Mouse (Mus musculus) stomach, embryonic 15.5 days (tissue): ENCODE results near the gene Rtbdn. TPM values are rescaled to one million over a fixed set of nuclear protein-coding genes. Genes with fewer than 3 reads are reported as not detected.

ENCODE experiments used
- ATAC-seq: fragments of 200-750 bp; cut with Nextera tagmentation; 2 replicates; pipeline ENCODE4 v1.8.0; 2017; ENCODE audit warnings: low read depth, moderate number of reproducible peaks, moderate TSS enrichment; ENCODE audit not compliant: insufficient read depth, low FRiP score
- H3K27ac ChIP-seq: fragments of 300-500 bp; sonication (generic); 2 replicates; pipeline ENCODE4 v1.5.1; 2015; ENCODE audit warnings: mild to moderate bottlenecking, inconsistent platforms
- H3K27me3 ChIP-seq: fragments of 300-500 bp; sonication (generic); replicated peaks from 2 replicates; pipeline ENCODE4 v1.6.1; 2015; ENCODE audit warnings: inconsistent platforms
- H3K36me3 ChIP-seq: fragments of 300-500 bp; sonication (generic); 2 replicates; pipeline ENCODE4 v1.6.1; 2015; ENCODE audit warnings: inconsistent platforms
- H3K4me1 ChIP-seq: fragments of 300-500 bp; sonication (generic); 2 replicates; pipeline ENCODE4 v1.6.1; 2015; ENCODE audit warnings: inconsistent platforms
- H3K4me2 ChIP-seq: fragments of 300-500 bp; sonication (generic); 2 replicates; pipeline ENCODE4 v1.6.1; 2015; ENCODE audit warnings: mild to moderate bottlenecking, inconsistent platforms
- H3K4me3 ChIP-seq: fragments of 300-500 bp; sonication (generic); replicated peaks from 2 replicates; pipeline ENCODE4 v1.5.1; 2015; ENCODE audit warnings: inconsistent platforms
- H3K9ac ChIP-seq: fragments of 300-500 bp; sonication (generic); 2 replicates; pipeline ENCODE4 v1.6.1; 2015; ENCODE audit warnings: inconsistent platforms
- H3K9me3 ChIP-seq: fragments of 300-500 bp; sonication (generic); 2 replicates; pipeline ENCODE4 v1.6.1; 2016; ENCODE audit warnings: inconsistent platforms
- WGBS: fragments of 180-500 bp; shearing (Covaris S2); methylation state at CpG from one replicate; pipeline ENCODE4 v1.1.7; 2015; 5-methylcytosine and 5-hydroxymethylcytosine counted together
- polyA plus RNA-seq: library from polyadenylated mRNA; unstranded; fragments of >200 nt; fragmentation: Nextera tagmentation; extraction: Ambion mirVana; gene quantifications from 2 replicates; pipeline ENCODE4 v1.2.1, GENCODE M21; 2015

Rtbdn gene
- polyA plus RNA-seq, 1 experiment from 2014 or later = 0.64 TPM

GRCm38 (mm10) chr8:84909949-84910348, 36.8 kb upstream of the Rtbdn start:
- no peak for ATAC-seq
- WGBS = 69% methylated on average over 5 of the region's 5 CpGs

DNA sequence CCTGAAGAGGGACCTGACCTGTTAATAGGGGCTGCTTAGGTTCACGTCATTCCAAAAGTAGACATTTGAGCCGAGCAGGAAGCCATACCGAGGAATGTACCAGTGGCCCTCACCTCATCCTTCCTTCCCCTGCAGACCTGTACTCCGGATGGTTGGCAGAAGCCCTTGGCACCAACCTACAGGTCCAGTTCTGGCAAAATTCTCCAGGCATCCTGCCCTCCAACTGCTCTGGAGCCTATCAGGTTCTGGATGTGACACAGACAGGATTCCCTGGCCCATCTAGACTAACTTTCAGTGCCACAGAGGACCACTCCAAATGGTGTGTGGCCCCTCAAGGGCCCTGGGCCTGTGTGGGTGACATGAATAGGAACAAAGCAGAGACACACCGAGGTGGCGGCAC, 36.2 kb upstream of the Rtbdn start:
- Histone ChIP-seq H3K4me1 (peaks cover 15% of the 10 kb centered on the region), H3K9ac (no peak overlapping the region), H3K4me3 (no peak overlapping the region), H3K27me3 (peaks cover 27% of the 10 kb centered on the region), H3K27ac (no peak overlapping the region), H3K9me3 (peaks cover 3% of the 10 kb centered on the region; the same call in 1 of the 2 replicates), H3K4me2 (no peak overlapping the region), H3K36me3 (no peaks in the 10 kb centered on the region)
- ATAC-seq = no peak
- WGBS = 83% methylated on average over 6 of the region's 6 CpGs

More at GRCm38 (mm10) chr8:84909949-84910348, 36.8 kb upstream of the Rtbdn start:
- Histone ChIP-seq H3K27me3 (peaks cover 27% of the 10 kb centered on the region), H3K4me1 (peaks cover 15% of the 10 kb centered on the region), H3K36me3 (no peaks in the 10 kb centered on the region), H3K27ac (no peak overlapping the region), H3K4me3 (no peak overlapping the region), H3K9ac (no peak overlapping the region), H3K9me3 (peaks cover 3% of the 10 kb centered on the region; the same call in 1 of the 2 replicates), H3K4me2 (no peak overlapping the region)

DNA sequence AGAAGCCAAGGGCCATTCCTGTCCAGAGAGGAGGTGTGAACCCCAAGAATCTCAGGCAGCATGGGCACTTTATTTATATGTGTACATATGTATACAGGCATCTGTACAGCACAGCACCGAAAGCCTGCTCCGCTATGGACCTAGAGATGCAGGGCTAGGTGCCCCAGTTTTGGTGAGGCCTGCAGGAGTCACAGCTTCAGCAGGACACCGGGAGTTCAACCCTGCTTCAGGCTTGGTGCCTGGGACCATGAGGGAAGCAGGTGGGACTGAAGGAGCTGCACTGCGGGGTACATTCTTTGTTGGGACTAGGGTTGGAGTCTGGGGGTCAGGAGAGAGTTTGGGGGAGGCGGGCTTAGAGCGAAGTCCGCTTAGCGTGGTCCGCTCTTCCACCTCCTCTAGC, 34.9 kb upstream of the Rtbdn start:
- Histone ChIP-seq H3K36me3 (no peaks in the 10 kb centered on the region), H3K4me2 (peak overlapping the region; percentile 93; the same call in 1 of the 2 replicates), H3K27ac (no peak overlapping the region), H3K27me3 (peaks cover 27% of the 10 kb centered on the region), H3K9ac (no peak overlapping the region), H3K9me3 (peaks cover 3% of the 10 kb centered on the region; the same call in 1 of the 2 replicates), H3K4me1 (peaks cover 15% of the 10 kb centered on the region), H3K4me3 (no peak overlapping the region)
- 86% methylated on average over 9 of the region's 9 CpGs for WGBS
- no peak for ATAC-seq

GRCm38 (mm10) chr8:84912391-84912790, 34.4 kb upstream of the Rtbdn start:
- Histone ChIP-seq H3K4me1 (peaks cover 15% of the 10 kb centered on the region), H3K27me3 (peaks cover 27% of the 10 kb centered on the region), H3K4me2 (peak overlapping the region; percentile 93), H3K9ac (no peak overlapping the region), H3K9me3 (peaks cover 3% of the 10 kb centered on the region; the same call in 1 of the 2 replicates), H3K27ac (no peak overlapping the region), H3K36me3 (no peaks in the 10 kb centered on the region), H3K4me3 (peak overlapping the region; percentile 48)
- 23% methylated on average over 27 of the region's 27 CpGs for WGBS
- no peak for ATAC-seq

DNA sequence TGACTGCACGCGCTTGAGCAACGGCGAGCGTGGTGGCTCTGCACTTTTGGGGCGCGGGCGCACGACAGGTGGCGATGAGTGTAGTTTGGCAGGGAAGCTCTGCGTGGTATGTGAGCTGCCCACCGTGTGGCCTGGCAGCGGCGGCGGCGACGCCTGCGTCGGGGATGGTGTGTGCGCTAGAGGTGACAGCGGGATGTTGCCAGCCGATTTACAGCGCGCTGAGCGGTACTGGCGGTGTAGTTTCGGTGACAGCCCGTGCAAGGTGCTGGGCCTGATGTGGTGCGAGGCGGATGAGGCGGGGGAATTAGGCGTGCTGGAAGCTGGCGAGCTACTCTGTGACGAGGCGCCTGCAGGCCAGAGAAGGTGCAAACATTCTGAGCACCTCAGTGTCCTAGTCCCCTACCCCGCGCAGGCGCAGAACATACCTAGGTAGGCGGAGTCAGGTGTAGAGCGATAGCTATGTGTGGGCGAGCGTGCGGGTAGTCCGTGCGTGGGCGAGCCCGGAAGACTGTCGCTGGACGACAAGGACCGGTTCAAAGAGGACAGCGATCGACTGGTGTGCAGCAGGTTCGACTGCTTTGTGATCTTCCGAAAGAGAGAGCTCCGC, 33.8 kb upstream of the Rtbdn start:
- 0 out of 2 replicates have a peak overlapping the region, but pooled peaks have one; percentile 3 for H3K9ac ChIP-seq

DNA sequence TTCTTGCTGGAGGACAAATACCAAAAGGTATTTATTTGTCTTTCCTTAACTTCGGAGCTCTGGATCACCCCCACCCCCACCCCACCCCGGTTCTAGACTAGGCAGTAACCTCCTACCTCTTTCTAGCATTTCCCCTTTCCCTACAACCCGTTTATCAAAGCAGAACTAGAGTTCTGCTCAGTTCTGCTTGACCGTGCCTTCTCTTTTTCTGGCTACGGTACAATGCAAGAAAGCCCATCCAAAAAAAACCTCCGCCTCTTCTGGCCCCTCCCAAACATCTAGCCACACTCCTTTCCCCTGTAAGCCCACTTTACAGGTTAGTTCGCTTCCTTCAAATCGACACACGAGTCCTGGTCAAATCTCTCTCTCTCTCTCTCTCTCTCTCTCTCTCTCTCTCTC, 33.3 kb upstream of the Rtbdn start:
- Histone ChIP-seq H3K9me3 (peaks cover 3% of the 10 kb centered on the region; the same call in 1 of the 2 replicates), H3K36me3 (no peaks in the 10 kb centered on the region), H3K9ac (no peak overlapping the region), H3K27ac (no peak overlapping the region; the same call in 1 of the 2 replicates), H3K4me3 (peak overlapping the region; percentile 48), H3K4me2 (peak overlapping the region; percentile 93), H3K4me1 (peaks cover 15% of the 10 kb centered on the region), H3K27me3 (peaks cover 27% of the 10 kb centered on the region)
- 10% methylated on average over 9 of the region's 9 CpGs for WGBS
- no peak for ATAC-seq

More for the DNA sequence above, 33.8 kb upstream of the Rtbdn start:
- peak overlapping the region; percentile 48 for H3K4me3 ChIP-seq
- 1% methylated on average over 55 of the region's 55 CpGs for WGBS
- H3K9me3 ChIP-seq = peaks cover 3% of the 10 kb centered on the region; the same call in 1 of the 2 replicates
- no peak overlapping the region; the same call in 1 of the 2 replicates for H3K27ac ChIP-seq
- peak; percentile 74 for ATAC-seq
- no peaks in the 10 kb centered on the region for H3K36me3 ChIP-seq
- H3K4me2 ChIP-seq = peak overlapping the region; percentile 93
- peaks cover 15% of the 10 kb centered on the region for H3K4me1 ChIP-seq
- H3K27me3 ChIP-seq = peaks cover 27% of the 10 kb centered on the region

- 34% methylated on average over 4 of the region's 4 CpGs for WGBS
- Histone ChIP-seq H3K4me3 (no peak overlapping the region), H3K27ac (no peak overlapping the region), H3K27me3 (peaks cover 27% of the 10 kb centered on the region), H3K4me1 (peaks cover 12% of the 10 kb centered on the region), H3K4me2 (peak overlapping the region; percentile 93), H3K9me3 (peaks cover 3% of the 10 kb centered on the region; the same call in 1 of the 2 replicates), H3K36me3 (no peaks in the 10 kb centered on the region), H3K9ac (no peak overlapping the region)
- ATAC-seq = no peak
Measured at GRCm38 (mm10) chr8:84913960-84914359, 32.8 kb upstream of the Rtbdn start.

- H3K36me3 ChIP-seq = no peaks in the 10 kb centered on the region
- 78% methylated on average over 8 of the region's 8 CpGs for WGBS
- H3K27ac ChIP-seq = no peak overlapping the region
- ATAC-seq = no peak
- peaks cover 23% of the 10 kb centered on the region for H3K27me3 ChIP-seq
- H3K4me3 ChIP-seq = no peak overlapping the region
- H3K4me1 ChIP-seq = peaks cover 5% of the 10 kb centered on the region
- H3K9me3 ChIP-seq = peaks cover 3% of the 10 kb centered on the region; the same call in 1 of the 2 replicates
- no peak overlapping the region for H3K9ac ChIP-seq
- no peak overlapping the region for H3K4me2 ChIP-seq
Measured at GRCm38 (mm10) chr8:84915269-84915668, 31.5 kb upstream of the Rtbdn start.

GRCm38 (mm10) chr8:84917781-84918180, 29.0 kb upstream of the Rtbdn start:
- Histone ChIP-seq H3K36me3 (no peaks in the 10 kb centered on the region), H3K27me3 (peaks cover 4% of the 10 kb centered on the region), H3K4me1 (peaks cover 3% of the 10 kb centered on the region), H3K4me3 (no peak overlapping the region), H3K27ac (no peak overlapping the region), H3K4me2 (no peak overlapping the region), H3K9ac (no peak overlapping the region), H3K9me3 (peaks cover 3% of the 10 kb centered on the region; the same call in 1 of the 2 replicates)
- 35% methylated on average over 20 of the region's 20 CpGs for WGBS
- ATAC-seq = no peak

DNA sequence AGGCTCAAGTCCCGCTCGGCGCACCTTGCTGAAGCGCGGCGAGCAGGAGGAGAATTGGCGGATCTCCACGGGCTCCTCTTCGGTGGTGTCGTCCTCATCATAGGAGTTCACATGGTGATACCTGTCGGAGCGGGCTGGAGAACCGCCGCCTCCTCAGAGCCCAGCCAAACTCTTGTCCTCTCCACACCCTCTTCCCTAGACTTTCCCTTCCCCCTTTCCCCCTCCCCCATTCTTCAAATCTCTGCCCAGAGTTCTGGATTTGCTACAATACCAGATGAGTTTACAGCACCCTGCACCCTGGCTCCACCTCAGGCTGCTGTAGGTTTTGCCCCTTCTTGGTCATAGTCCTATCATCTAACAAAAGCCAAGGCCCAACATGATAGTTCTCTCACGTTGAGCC, 28.1 kb upstream of the Rtbdn start:
- WGBS = 87% methylated on average over 15 of the region's 15 CpGs
- peaks cover 3% of the 10 kb centered on the region; the same call in 1 of the 2 replicates for H3K9me3 ChIP-seq

DNA sequence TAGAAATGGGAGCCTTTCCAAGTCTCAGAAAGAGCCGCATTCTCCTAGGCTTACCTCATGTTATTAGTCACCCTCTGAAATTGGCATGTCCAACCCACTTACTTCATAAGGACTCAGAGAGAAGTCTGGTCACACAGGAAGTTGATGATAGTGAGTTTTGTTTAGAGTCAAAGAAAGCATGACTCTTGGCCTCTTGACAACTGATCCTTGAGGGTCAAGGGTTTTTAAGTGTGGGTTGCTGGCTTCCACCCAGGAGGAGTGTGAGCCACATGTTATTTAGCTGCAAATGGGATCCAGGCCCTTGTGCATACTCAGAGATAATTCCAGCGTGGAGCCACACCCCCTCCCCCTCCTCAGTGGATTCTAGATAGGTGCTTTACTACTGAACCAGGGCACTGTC, 25.2 kb upstream of the Rtbdn start:
- no peaks in the 10 kb centered on the region for H3K9me3 ChIP-seq
- no peak overlapping the region for H3K4me2 ChIP-seq
- H3K36me3 ChIP-seq = no peaks in the 10 kb centered on the region
- no peak overlapping the region for H3K27ac ChIP-seq
- no peaks in the 10 kb centered on the region; the same call in 1 of the 2 replicates for H3K27me3 ChIP-seq
- 65% methylated on average over 2 of the region's 2 CpGs for WGBS
- no peak for ATAC-seq
- no peak overlapping the region for H3K9ac ChIP-seq
- no peak overlapping the region for H3K4me3 ChIP-seq
- H3K4me1 ChIP-seq = no peaks in the 10 kb centered on the region

More for the DNA sequence above, 28.1 kb upstream of the Rtbdn start:
- no peaks in the 10 kb centered on the region; the same call in 1 of the 2 replicates for H3K27me3 ChIP-seq
- H3K4me3 ChIP-seq = no peak overlapping the region
- H3K4me1 ChIP-seq = no peaks in the 10 kb centered on the region
- no peaks in the 10 kb centered on the region for H3K36me3 ChIP-seq
- H3K27ac ChIP-seq = no peak overlapping the region
- H3K9ac ChIP-seq = no peak overlapping the region
- H3K4me2 ChIP-seq = no peak overlapping the region
- ATAC-seq = no peak

DNA sequence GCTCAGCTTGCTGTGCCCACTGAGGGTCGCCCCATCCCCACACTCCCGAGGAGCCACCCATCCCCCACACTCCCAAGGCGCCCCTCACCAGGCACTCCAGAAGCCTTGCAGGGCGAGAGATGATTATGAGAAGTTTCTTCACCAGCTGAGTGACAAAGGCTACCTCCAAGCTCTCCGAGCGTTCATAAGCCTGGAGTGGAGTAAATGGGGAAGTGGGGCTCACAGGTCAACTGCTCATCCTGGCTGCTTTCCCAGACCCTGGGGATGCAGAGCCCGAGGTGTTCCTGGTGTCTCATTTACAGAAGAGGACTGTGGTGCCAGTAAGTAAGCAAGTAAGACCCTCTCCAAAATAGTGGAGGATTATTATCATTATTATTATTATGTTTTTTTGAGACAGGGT, 21.2 kb upstream of the Rtbdn start:
- H3K27me3 ChIP-seq = peaks cover 21% of the 10 kb centered on the region
- no peak overlapping the region for H3K4me3 ChIP-seq
- no peaks in the 10 kb centered on the region for H3K9me3 ChIP-seq
- 0 out of 2 replicates have a peak, but pooled peaks cover 7% of the 10 kb centered on the region for H3K4me1 ChIP-seq
- H3K27ac ChIP-seq = no peak overlapping the region
- no peak overlapping the region for H3K4me2 ChIP-seq
- no peak overlapping the region for H3K9ac ChIP-seq
- WGBS = 64% methylated on average over 7 of the region's 7 CpGs
- ATAC-seq = no peak
- H3K36me3 ChIP-seq = no peaks in the 10 kb centered on the region
